Mouse (Mus musculus): ENCODE results near the gene Gnb1. TPM values are rescaled to one million over a fixed set of nuclear protein-coding genes. Genes with fewer than 3 reads are reported as not detected.

The Gnb1 gene
- polyA plus RNA-seq, 2 experiments, result 92.8 to 98.7 TPM

- peaks cover 7% of the 10 kb centered on the region for H3K36me3 ChIP-seq (replicated peaks; ENCODE audit: control insufficient read depth, insufficient read depth, low read depth)
- ATAC-seq (ENCODE audit: insufficient read depth) (no peak), DNase-seq (ENCODE audit: low read depth in 3 of 3, low spot score in 3 of 3) (no peak)
- no peak overlapping the region for H3K9ac ChIP-seq (replicated peaks)
- TF ChIP-seq CTCF (IDR thresholded peaks at IDR 0.05; ENCODE audit: low read depth) (no peak), EP300 (IDR thresholded peaks at IDR 0.05; ENCODE audit: low read depth) (no peak)
- no peaks in the 10 kb centered on the region for H3K27me3 ChIP-seq (ENCODE audit: control insufficient read depth, insufficient read depth, low read length)
- 50% methylated on average over 3 of the region's 3 CpGs for WGBS (ENCODE audit: insufficient replicate concordance)
- H3K9me3 ChIP-seq (ENCODE audit: control insufficient read depth, low read length), result no peaks in the 10 kb centered on the region
- no peak overlapping the region for H3K4me2 ChIP-seq (ENCODE audit: low read depth)
- no peak overlapping the region for H3K27ac ChIP-seq
- no peaks in the 10 kb centered on the region for H3K4me1 ChIP-seq (replicated peaks; ENCODE audit: control insufficient read depth in 2 of 2, insufficient read depth in 2 of 2, low read length in 1 of 2)
- H3K4me3 ChIP-seq (ENCODE audit: insufficient read depth in 1 of 2, low read depth in 2 of 2, low read length in 2 of 2), result no peak overlapping the region
Observed at GRCm38 (mm10) chr4:155529294-155529693, 38.1 kb downstream of the Gnb1 start.

GRCm38 (mm10) chr4:155549993-155550392, 58.8 kb downstream of the Gnb1 start:
- H3K27me3 ChIP-seq (ENCODE audit: control insufficient read depth, insufficient read depth, low read length), result no peaks in the 10 kb centered on the region
- 0 out of 4 replicates have a peak, but pooled peaks cover 0 to 1% of the 10 kb centered on the region in 2 experiments for H3K4me1 ChIP-seq (replicated peaks; ENCODE audit: control insufficient read depth in 2 of 2, insufficient read depth in 2 of 2, low read length in 1 of 2)
- DNase-seq (ENCODE audit: low read depth in 3 of 3, low spot score in 3 of 3), result no peak
- H3K36me3 ChIP-seq (replicated peaks; ENCODE audit: control insufficient read depth, insufficient read depth, low read depth), result peaks cover 34% of the 10 kb centered on the region
- WGBS (ENCODE audit: insufficient replicate concordance), result 80% methylated on average over 7 of the region's 7 CpGs
- H3K9me3 ChIP-seq (ENCODE audit: control insufficient read depth, low read length), result no peaks in the 10 kb centered on the region
- H3K9ac ChIP-seq (replicated peaks), result no peak overlapping the region
- no peak for ATAC-seq (ENCODE audit: insufficient read depth)
- H3K4me2 ChIP-seq (ENCODE audit: low read depth), result no peak overlapping the region
- no peak overlapping the region for H3K4me3 ChIP-seq (ENCODE audit: insufficient read depth in 1 of 2, low read depth in 2 of 2, low read length in 2 of 2)
- no peak overlapping the region for H3K27ac ChIP-seq
- TF ChIP-seq EP300 (IDR thresholded peaks at IDR 0.05; ENCODE audit: low read depth) (no peak), CTCF (IDR thresholded peaks at IDR 0.05; ENCODE audit: low read depth) (no peak)

- H3K27ac ChIP-seq, result no peak overlapping the region
- H3K36me3 ChIP-seq (replicated peaks; ENCODE audit: control insufficient read depth, insufficient read depth, low read depth), result peaks cover 35% of the 10 kb centered on the region
- no peak overlapping the region for H3K4me3 ChIP-seq (ENCODE audit: insufficient read depth in 1 of 2, low read depth in 2 of 2, low read length in 2 of 2)
- TF ChIP-seq EP300 (IDR thresholded peaks at IDR 0.05; ENCODE audit: low read depth) (no peak), CTCF (IDR thresholded peaks at IDR 0.05; ENCODE audit: low read depth) (no peak)
- 47% methylated on average over 2 of the region's 2 CpGs for WGBS (ENCODE audit: insufficient replicate concordance)
- H3K9me3 ChIP-seq (ENCODE audit: control insufficient read depth, low read length), result no peaks in the 10 kb centered on the region
- ATAC-seq (ENCODE audit: insufficient read depth), result no peak
- H3K4me2 ChIP-seq (ENCODE audit: low read depth), result no peak overlapping the region
- H3K4me1 ChIP-seq (replicated peaks; ENCODE audit: control insufficient read depth in 2 of 2, insufficient read depth in 2 of 2, low read length in 1 of 2), result 0 out of 4 replicates have a peak, but pooled peaks cover 0 to 1% of the 10 kb centered on the region in 2 experiments
- DNase-seq (ENCODE audit: low read depth in 3 of 3, low spot score in 3 of 3), result no peak
- no peak overlapping the region for H3K9ac ChIP-seq (replicated peaks)
- no peaks in the 10 kb centered on the region for H3K27me3 ChIP-seq (ENCODE audit: control insufficient read depth, insufficient read depth, low read length)
Observed at GRCm38 (mm10) chr4:155550446-155550845, 59.3 kb downstream of the Gnb1 start.

GRCm38 (mm10) chr4:155551073-155551472, 59.9 kb downstream of the Gnb1 start:
- TF ChIP-seq CTCF (IDR thresholded peaks at IDR 0.05; ENCODE audit: low read depth) (no peak), EP300 (IDR thresholded peaks at IDR 0.05; ENCODE audit: low read depth) (no peak)
- WGBS (ENCODE audit: insufficient replicate concordance), result 80% methylated on average over 4 of the region's 4 CpGs
- no peak overlapping the region for H3K4me2 ChIP-seq (ENCODE audit: low read depth)
- DNase-seq (ENCODE audit: low read depth in 3 of 3, low spot score in 3 of 3) (no peak), ATAC-seq (ENCODE audit: insufficient read depth) (no peak)
- no peak overlapping the region for H3K27ac ChIP-seq
- H3K4me1 ChIP-seq (replicated peaks; ENCODE audit: control insufficient read depth in 2 of 2, insufficient read depth in 2 of 2, low read length in 1 of 2), result 0 out of 4 replicates have a peak, but pooled peaks cover 0 to 1% of the 10 kb centered on the region in 2 experiments
- H3K9ac ChIP-seq (replicated peaks), result no peak overlapping the region
- no peaks in the 10 kb centered on the region for H3K27me3 ChIP-seq (ENCODE audit: control insufficient read depth, insufficient read depth, low read length)
- H3K36me3 ChIP-seq (replicated peaks; ENCODE audit: control insufficient read depth, insufficient read depth, low read depth), result peaks cover 42% of the 10 kb centered on the region
- no peak overlapping the region for H3K4me3 ChIP-seq (ENCODE audit: insufficient read depth in 1 of 2, low read depth in 2 of 2, low read length in 2 of 2)
- no peaks in the 10 kb centered on the region for H3K9me3 ChIP-seq (ENCODE audit: control insufficient read depth, low read length)

GRCm38 (mm10) chr4:155552917-155553532, 61.9 kb downstream of the Gnb1 start:
- no peak for ATAC-seq (ENCODE audit: insufficient read depth)
- no peaks in the 10 kb centered on the region for H3K9me3 ChIP-seq (ENCODE audit: control insufficient read depth, low read length)
- H3K9ac ChIP-seq (replicated peaks), result no peak overlapping the region
- WGBS (ENCODE audit: insufficient replicate concordance), result 79% methylated on average over 6 of the region's 6 CpGs
- no peak for TF ChIP-seq EP300 (IDR thresholded peaks at IDR 0.05; ENCODE audit: low read depth)
- TF ChIP-seq CTCF (IDR thresholded peaks at IDR 0.05; ENCODE audit: low read depth), result no peak
- no peak overlapping the region for H3K27ac ChIP-seq
- peaks cover 0 to 1% of the 10 kb centered on the region in 2 experiments; a peak in 1 of 4 replicates for H3K4me1 ChIP-seq (replicated peaks; ENCODE audit: control insufficient read depth in 2 of 2, insufficient read depth in 2 of 2, low read length in 1 of 2)
- no peaks in the 10 kb centered on the region for H3K27me3 ChIP-seq (ENCODE audit: control insufficient read depth, insufficient read depth, low read length)
- DNase-seq (ENCODE audit: low read depth in 3 of 3, low spot score in 3 of 3), result no peak
- H3K4me3 ChIP-seq (ENCODE audit: insufficient read depth in 1 of 2, low read depth in 2 of 2, low read length in 2 of 2), result no peak overlapping the region
- H3K4me2 ChIP-seq (ENCODE audit: low read depth), result no peak overlapping the region
- peaks cover 49% of the 10 kb centered on the region for H3K36me3 ChIP-seq (replicated peaks; ENCODE audit: control insufficient read depth, insufficient read depth, low read depth)

All from liver, embryonic 14.5 days (tissue).